Mouse (Mus musculus) heart, postnatal 25 days (tissue): ENCODE data around the gene Edn1. TPM values are rescaled to one million over a fixed set of nuclear protein-coding genes. Genes with fewer than 3 reads are reported as not detected.
A peak's percentile ranks its signal among the peaks of the same experiment; 100 is the strongest.

Source experiments
- DNase-seq: peaks from one replicate; pipeline ENCODE4 v3.0.0; 2022; ENCODE audit warnings: low spot score
- intact Hi-C: fragments of 180-260 bp; cut with DNase I; formaldehyde crosslinking; loops from one replicate; pipeline ENCODE4 v1.15.1; 2025
- total RNA-seq, 2 experiments: library from RNA; stranded (reverse); gene quantifications; 2 replicates each; pipeline ENCODE4 v1.2.3; 2021

The Edn1 gene
- 1 to 10 TPM; 4.3 to 4.6 TPM for total RNA-seq

DNA sequence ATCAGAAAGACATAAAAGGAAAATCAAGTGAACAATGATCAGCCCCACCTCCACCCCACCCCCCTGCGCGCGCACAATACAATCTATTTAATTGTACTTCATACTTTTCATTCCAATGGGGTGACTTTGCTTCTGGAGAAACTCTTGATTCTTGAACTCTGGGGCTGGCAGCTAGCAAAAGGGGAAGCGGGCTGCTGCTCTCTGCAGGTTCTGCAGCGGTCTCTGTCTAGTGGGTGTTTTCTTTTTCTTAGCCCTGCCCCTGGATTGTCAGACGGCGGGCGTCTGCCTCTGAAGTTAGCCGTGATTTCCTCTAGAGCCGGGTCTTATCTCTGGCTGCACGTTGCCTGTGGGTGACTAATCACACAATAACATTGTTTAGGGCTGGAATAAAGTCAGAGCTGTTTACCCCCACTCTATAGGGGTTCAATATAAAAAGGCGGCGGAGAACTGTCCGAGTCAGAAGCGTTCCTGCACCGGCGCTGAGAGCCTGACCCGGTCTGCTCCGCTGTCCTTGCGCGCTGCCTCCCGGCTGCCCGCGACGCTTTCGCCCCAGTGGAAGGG, at the start of gene Edn1:
Gene Edn1 (plus strand): TSS at position 316 of the 561 bp plus-strand sequence.
- DNase-seq: peak; percentile 51
- intact Hi-C loops: loop anchor here (2.0 to 5.0 kb wide), 7 partner anchors 44 to 659 kb away; partner anchors contain the start of gene Hivep1

DNA sequence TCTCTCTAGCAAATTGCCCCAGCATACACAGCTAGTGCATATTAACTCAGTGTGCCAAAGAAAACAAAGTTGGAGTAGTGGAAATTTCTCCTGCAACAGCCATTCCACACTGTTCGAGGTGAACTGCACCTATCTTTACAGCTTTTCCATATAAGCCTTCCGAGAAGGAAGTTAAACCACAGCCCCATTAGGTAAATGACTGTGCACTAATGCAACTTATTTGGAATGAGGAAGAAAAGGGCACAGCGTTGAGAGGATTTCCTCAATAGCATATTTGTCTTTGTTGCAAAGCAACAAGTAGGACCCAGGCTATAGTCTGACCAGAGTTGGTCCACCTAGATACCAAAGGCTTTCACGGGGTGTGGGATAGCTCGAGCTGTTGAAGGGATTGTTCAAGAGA, 47.5 kb upstream of the Edn1 start:
- intact Hi-C loops: no loop called here
- DNase-seq: no peak

DNA sequence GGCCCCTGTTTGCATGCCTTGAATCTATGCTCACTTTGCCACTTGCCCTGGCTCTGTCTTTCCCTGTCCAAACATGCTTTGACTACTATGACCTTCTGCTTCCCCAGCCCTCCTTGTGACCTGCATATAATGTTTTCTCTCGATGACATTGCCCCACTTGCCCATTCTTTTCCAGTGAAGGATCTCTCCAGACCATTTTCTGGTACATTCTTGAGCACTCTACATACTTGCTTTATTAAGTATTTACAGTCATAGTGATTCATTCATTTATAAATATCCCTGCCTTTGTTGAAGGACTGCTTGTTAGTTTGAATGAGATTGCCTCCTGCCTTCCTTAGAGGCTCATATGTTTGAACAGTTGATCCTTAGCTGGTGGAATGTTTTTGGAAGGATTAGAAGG, 46.2 kb upstream of the Edn1 start:
- no peak for DNase-seq
- intact Hi-C loops: no loop called here

DNA sequence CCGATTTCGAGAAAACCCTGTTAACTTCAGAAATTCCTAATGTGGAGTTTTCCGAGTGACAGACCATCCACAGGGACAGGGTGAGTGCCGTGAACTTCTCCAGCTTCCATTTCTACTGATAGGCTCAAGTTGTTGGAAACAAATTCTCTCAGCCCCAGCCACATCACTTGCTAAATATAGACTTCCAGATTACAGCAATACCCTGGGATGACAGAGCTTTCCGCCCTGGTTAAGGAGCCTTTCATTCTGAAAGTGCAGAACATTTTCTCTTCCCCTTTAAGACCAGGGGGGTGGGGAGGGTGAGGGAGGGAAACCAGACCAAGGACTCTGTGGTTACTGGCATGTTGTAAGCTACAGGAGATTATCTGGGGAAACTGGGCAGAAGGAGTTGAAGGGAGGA, 42.9 kb upstream of the Edn1 start:
- DNase-seq: peak; percentile 43
- intact Hi-C loops: no loop called here

DNA sequence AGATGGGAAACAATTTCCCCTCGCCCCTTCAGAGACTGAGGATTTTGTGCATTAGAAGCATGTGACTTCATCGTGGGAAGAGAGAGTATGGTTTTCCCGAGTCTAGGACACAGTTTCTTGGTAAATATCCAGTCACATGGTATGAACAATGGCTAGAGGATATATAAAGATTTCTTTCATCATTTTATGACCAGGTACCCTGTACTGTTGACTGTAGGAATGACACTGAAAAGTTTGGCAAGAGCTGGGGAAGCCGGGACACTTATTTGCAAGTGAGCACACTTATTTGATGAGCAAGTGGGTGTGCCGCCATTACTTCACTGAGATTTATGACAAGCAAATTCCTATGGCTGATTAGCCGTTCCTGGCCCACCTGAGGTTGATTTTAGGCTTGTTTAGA, 40.6 kb upstream of the Edn1 start:
- intact Hi-C loops: no loop called here
- DNase-seq: no peak

DNA sequence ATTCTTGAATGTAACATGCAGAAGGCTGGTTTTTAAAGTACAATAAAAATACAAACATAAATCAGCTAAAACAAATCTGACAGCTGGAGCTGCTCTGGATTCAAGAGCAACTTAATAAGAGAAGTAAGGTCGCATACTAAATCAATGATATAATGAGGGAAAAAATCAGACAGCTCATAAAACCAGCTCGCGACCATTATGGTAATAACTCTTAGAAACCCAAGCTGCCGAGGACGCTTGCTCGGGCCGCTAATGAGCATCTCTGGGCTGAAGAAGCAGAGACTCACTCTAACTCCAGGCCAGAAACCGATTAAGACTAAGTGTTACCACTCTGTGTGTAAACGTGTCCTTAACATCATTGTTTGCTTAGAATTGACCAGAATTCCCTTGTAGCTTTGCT, 31.2 kb upstream of the Edn1 start:
- no peak for DNase-seq
- intact Hi-C loops: no loop called here

DNA sequence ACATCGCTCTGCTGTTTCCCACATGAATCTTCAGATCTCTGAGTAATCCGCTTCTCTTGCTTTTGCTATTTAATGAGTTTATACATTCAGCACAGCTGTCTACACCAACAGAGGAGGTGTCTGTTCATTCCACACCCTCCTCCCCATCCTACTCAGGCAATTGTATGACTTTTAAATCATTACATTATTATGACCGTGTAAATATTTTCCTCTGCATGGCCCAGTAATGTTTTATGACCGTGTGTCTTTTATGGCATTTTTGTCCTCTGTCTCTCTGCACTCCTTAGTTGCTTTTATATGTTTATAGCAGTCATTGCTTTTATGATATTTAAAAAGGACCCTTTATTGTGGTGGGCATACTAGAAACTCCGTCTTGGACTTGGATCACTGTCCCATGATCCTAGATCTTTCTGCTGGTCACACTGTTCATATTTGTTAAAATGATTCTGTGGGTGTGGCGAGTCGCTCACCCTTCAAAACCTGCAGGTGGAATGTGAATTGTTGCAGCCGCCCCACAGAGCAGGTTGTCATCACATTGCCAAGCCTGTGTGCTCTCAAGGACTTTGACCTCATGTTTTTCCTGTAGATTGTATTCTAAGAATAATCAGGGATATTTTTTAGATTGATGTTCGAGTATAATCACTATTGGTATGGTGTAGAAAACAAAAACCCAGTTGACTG, 24.4 kb upstream of the Edn1 start:
- no peak for DNase-seq
- intact Hi-C loops: no loop called here

DNA sequence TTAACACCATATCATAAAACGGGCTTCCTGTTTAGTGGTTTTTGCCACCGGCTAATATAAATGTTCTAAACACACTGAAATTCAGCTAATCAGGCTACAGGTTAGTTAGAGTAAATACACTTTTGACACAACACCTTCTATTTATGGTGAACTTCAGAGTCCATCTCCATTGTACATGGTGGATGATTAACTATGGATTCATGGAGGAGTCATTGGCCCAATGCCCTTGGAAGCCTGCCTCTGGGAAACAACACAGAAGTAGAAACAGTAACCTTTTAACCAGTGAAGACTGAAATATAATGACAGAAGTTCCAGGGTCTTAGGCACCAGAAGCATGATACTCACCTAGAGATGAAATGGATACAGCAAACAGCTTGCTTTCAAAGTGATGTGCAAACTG, 23.5 kb upstream of the Edn1 start:
- no peak for DNase-seq
- intact Hi-C loops: no loop called here

DNA sequence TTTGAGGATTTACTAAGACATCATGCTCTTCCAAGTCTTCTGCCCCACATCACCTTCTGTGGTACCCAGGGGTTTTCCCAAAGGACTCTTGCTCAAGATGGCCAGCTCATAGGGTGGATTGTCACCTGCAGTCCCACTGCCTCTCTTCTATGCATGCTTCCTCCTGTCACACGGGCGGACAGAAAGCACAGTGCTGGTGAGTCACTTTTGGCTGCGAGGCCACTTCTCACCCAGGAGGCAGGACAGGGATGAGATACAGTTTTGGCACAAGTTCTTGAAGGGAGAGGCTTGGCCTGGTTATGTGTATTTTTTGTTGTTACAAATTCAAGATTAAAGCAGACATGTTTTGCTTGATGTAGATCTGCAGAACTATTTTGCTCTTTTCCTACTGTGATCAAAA, 15.4 kb upstream of the Edn1 start:
- peak; percentile 23 for DNase-seq
- intact Hi-C loops: no loop called here

DNA sequence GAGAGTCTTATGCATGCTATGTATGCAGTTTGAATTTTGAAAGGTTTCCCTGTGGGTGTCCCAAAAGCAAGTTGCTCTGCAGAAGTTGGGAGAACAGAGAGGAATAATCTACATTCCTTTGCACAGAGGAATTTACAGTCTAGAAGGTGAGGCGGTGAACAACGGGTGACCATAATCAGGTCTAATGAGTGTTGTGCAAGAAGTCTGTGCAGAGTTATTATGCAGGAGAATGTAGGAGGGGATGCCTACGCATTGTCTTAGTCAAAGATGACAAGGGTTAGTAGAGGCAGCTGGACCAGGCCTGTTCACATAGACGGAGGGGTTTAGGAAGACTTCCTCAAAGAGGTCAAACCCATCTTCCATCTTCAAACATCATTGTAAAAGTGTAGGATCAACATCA, 14.5 kb upstream of the Edn1 start:
- DNase-seq: no peak
- intact Hi-C loops: no loop called here

DNA sequence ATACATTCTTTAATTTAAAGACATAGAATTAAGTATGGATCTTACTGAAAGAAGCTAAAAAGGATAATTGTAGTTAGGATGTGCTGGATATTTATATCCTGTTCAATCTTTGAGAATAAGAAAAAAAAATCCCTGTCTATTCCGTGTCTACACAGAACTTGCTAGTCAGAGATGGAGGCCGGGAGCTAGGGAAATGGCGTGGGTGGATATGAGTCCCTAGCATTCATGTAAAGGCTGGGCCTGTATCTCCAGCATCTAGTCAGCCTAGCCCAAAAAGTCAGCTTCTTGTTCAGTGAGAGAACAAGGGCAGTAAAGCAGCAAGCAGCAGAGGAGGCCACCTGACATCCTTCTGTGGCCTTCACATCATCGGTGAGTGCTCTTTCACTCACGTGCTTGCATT, 8.7 kb upstream of the Edn1 start:
- intact Hi-C loops: no loop called here
- DNase-seq: no peak

DNA sequence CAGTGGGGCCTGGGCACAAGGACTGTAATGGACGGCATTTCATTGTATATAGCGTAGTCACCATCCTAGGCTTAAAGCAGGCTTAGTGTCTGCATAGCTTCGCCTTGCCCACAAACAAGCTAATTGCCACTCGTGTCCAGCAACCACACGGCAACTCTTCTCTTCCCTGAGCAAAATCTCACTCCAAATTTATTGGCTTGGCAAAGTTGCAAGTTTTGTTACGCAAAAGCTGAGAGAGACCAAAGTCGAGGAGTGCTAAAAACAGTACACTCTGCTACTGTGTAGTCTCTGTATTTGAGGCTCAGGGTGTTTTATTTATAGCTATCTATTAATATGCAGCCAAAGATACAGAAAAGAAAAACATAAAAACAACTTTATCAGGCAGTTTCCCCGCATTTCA, 3.0 kb upstream of the Edn1 start:
- intact Hi-C loops: no loop called here
- DNase-seq: no peak

DNA sequence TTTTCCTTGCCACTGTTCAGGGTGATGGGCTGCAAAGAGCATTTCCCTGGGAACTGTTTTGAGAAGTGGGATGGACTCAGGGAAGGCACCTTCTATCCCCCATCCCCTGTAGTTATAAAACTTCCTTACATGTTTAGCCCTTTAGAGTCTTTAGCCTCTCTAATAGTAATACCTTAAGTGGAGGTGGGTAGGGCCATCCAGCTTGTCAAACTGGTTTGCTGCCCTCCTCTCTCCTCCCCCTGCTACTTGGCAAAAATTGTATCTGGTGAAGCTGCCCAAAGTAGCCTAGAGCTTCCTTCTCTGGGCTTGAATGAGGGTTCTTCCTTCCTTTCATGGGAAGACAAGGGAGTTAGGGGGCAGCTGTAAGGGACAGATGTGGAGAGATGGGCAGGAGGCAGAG, 2.5 kb upstream of the Edn1 start:
- DNase-seq: no peak

DNA sequence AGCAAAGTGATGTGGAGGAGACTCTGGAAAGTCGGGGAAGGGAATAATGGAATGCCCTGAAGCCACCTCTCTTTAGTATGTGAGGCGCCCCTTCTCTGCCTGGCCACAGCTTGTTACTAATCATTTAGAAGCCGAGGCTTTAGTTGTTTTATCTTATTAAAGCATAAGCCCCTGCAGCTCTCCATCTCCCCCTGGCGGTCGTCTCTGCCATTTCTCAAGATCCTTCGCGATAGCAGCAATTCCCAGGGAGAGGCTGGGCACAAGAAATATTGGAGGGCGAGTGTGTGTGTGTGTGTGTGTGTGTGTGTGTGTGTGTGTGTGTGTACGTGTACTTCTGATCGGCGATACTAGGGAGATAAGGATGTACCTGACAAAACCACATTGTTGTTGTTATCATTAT, 709 bp upstream of the Edn1 start:
- DNase-seq: peak; percentile 53
- intact Hi-C loops: loop anchor here (2.0 to 5.0 kb wide), 7 partner anchors 44 to 658 kb away; partner anchors contain the start of gene Hivep1

More for the DNA sequence above, 2.5 kb upstream of the Edn1 start:
- intact Hi-C loops: no loop called here

DNA sequence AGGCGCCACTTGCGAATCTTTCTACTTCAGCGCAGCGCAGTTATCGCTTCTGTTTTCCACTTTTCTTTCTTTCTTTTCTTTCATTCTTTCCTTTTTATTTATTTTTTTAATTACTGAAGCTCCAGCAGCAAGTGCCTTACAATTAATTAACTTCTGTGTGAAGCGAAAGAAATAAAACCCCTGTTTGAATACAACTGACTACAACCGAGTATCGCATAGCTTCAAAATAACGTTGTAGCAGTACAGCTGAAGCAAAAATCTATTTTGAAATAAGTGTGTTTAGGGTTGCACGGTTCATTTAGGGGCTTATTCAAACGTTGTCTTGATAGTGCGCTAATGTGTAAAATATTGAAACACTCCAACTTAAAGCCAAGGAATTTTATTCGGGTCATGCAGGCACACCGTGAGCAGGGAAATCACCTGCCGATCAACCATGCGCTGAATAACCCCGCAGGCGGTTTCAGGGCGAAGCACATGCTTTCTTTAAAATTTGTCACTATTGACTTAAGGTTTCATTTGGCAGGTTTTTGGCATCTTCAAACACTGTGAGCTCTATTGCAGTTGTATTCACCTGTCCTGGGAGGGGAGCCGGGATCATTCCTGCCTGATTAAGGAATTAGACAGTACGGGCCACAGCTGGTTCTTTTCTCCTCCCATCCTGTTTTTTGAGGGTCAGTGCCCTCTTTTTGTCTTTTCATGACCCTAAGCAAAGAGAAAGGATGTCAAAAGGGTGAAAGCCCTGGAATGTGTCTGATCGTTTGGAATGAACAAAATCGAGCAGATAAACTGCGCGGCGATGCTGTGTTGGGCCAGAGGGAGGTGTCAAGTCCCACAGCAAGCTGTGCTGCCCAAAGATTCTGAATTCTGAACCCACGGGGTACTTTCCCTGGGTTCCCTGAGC, 935 bp downstream of the Edn1 start:
- intact Hi-C loops: loop anchor here (2.0 to 5.0 kb wide), 7 partner anchors 45 to 660 kb away; partner anchors contain the start of gene Hivep1
- DNase-seq: no peak

DNA sequence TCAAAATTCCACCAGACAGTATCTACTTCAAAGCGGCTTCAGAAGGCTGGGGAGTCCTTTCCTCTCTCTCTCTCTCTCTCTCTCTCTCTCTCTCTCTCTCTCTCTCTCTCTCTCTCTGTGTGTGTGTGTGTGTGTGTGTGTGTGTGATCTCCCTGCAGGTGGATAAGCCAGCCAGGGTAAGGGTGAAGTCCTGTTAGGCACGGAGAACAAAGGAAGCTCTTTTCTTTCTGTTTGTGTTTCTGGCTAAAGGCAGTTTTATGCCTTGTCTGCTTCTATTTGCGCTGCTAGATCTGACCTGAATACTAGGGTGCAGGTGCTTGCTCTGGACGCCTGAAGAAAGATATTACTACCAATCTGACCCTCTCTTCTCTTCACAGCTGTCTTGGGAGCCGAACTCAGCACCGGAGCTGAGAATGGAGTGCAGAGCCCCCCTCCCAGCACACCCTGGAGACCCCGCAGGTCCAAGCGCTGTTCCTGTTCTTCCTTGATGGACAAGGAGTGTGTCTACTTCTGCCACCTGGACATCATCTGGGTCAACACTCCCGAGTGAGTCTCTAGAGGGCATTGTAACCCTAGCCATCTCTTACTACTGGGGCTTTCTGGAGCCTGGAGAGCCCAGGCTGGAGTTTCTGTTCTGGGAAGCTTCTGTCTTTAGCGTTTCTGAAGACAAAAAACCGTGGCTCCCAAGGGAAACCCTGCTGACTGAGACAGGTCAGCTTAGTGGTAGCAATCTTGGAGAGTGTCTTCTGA, 2.1 kb downstream of the Edn1 start:
- no peak for DNase-seq
- intact Hi-C loops: loop anchor here (1.0 to 5.0 kb wide), 5 partner anchors 126 to 661 kb away; partner anchors contain the start of gene Hivep1

DNA sequence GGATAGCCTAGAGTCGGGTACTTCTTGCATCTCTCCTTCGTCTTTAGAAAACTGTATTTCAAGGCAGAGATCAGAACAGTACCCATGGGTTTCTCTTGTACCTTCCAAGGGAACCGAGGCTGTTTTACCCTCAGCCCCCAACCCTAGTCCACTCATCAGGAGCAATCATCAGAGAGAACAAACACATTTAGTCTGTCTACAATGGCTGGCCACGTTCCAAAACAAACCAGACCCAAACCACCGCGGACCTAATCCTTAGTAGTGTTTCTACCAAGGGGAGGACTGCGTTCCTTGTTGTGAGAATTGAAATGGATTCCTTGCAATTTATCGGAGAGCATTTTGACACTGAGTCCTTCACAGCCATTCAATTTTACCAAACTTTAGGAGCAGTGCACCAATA, 2.9 kb downstream of the Edn1 start:
- no peak for DNase-seq
- intact Hi-C loops: loop anchor here (5.0 kb wide), 4 partner anchors 127 to 662 kb away; partner anchors contain the start of gene Hivep1

DNA sequence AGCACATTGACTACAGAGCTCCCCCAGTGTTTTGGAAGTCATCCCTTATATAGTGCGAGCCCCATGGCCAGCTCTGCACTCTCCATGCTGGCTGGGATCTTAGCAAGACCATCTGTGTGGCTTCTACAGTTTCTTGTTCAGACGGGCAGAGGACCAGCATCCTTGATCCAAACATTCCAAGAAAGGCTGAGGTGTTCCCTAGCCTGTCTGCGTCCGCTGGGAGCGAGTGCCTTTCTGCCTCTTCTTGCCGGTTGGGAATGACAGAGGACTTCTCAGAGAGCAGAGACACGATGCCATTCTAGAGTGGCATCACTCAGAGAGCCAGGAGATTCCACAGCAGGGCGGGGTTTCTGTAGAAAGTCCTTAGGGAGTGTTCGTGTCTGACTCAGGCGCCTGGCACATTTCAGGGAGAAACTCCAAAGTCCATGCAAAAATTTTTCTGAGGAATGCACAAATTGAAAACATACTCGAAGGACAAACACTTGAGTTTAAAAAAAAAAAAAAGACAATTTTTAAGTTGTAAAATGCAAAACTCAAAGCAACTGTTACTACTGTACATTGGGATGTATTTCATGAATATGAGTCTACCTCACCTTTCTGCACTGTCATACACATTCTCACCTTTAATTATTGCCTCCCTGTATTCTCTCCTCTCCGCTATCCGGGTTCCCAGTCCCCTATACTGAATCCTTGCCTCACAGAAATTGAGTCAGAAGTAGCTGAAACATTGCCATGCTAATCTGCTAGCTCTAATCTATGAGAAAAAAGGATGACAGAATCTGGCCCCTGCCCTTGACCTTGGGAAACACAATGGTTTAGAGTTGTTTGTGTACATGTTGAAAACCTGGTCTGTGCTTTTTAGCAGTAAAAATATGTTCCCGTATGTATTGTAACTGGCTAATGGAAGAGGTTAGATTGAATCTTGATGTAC, 5.9 kb downstream of the Edn1 start:
- intact Hi-C loops: no loop called here
- no peak for DNase-seq
